Mouse (Mus musculus): ENCODE measurements at regions not wholly inside any gene's neighbourhood (a gene's known extent, or its start where the extent isn't known, plus 50 kb on each side); places are given as distances from the start of the nearest gene placed in this dataset.

DNA sequence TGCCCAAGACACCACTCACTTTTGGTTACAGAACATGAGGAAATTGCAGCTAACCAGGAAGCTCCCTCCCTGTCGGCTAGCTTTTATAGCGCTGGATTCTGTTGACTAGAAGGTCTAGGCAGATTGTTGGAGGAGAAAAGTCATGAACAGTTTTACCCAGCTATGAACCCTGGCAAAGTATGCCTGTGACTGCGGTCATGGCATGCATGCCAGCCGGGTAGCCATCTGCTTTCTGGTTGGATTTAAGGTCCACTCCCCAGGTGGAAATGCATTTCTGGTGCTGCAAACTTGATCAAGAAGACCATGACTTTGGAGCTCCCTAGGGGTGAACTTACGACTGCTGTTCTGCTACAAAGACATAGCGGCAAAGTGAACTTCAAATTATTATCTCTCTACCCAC, 62.8 kb upstream of the Mylip start:
- no peak for DNase-seq
- H3K36me3 ChIP-seq (ENCODE audit: control insufficient read depth, insufficient read depth, low read length): no peaks in the 10 kb centered on the region
- TF ChIP-seq CTCF (IDR thresholded peaks at IDR 0.05; ENCODE audit: borderline replicate concordance, control insufficient read depth, extremely low read depth, insufficient read depth, low read length, poor library complexity) (no peak), POLR2A (IDR thresholded peaks at IDR 0.05; ENCODE audit: control insufficient read depth, extremely low read depth, insufficient read depth, low read length, poor library complexity) (no peak)
- H3K4me3 ChIP-seq (ENCODE audit: control insufficient read depth, insufficient read depth, low read length): no peak overlapping the region
- no peak overlapping the region for H3K27ac ChIP-seq (ENCODE audit: control insufficient read depth, insufficient read depth, low read length)
- H3K27me3 ChIP-seq (ENCODE audit: control insufficient read depth, insufficient read depth, low read length): no peaks in the 10 kb centered on the region
- no peaks in the 10 kb centered on the region for H3K4me1 ChIP-seq (replicated peaks; ENCODE audit: control insufficient read depth, insufficient read depth, low read length)
- 93% methylated on average over 6 of the region's 6 CpGs for WGBS

GRCm38 (mm10) chr13:45330561-45330960, 59.0 kb upstream of the Mylip start:
- no peak for TF ChIP-seq POLR2A (IDR thresholded peaks at IDR 0.05; ENCODE audit: control insufficient read depth, extremely low read depth, insufficient read depth, low read length, poor library complexity)
- TF ChIP-seq CTCF (IDR thresholded peaks at IDR 0.05; ENCODE audit: borderline replicate concordance, control insufficient read depth, extremely low read depth, insufficient read depth, low read length, poor library complexity): no peak
- Histone ChIP-seq H3K27me3 (ENCODE audit: control insufficient read depth, insufficient read depth, low read length) (no peaks in the 10 kb centered on the region), H3K4me3 (ENCODE audit: control insufficient read depth, insufficient read depth, low read length) (no peak overlapping the region), H3K36me3 (ENCODE audit: control insufficient read depth, insufficient read depth, low read length) (no peaks in the 10 kb centered on the region), H3K27ac (ENCODE audit: control insufficient read depth, insufficient read depth, low read length) (no peak overlapping the region), H3K4me1 (replicated peaks; ENCODE audit: control insufficient read depth, insufficient read depth, low read length) (no peaks in the 10 kb centered on the region)
- DNase-seq: no peak
- 94% methylated on average over 8 of the region's 8 CpGs for WGBS

DNA sequence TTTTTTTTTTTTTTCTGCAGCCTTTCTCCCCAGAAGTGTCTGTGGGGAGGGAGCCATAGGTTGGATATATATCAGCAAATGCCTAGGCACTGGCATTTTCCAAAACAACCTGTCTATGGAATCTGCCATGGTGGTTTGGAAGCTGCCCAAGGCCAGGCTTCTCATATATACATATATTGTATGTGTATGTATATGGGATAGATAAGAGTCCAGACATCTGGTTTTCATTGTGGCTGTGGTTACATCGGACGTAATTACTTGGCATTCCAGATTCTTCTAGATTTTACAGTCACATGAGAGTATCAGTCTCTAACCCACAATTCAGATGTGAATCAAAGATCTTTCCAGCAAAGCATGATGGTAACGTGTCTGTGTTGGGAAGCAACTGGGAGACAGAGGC, 57.5 kb upstream of the Mylip start:
- DNase-seq: no peak
- Histone ChIP-seq H3K27ac (ENCODE audit: control insufficient read depth, insufficient read depth, low read length) (no peak overlapping the region), H3K4me1 (replicated peaks; ENCODE audit: control insufficient read depth, insufficient read depth, low read length) (no peaks in the 10 kb centered on the region), H3K27me3 (ENCODE audit: control insufficient read depth, insufficient read depth, low read length) (no peaks in the 10 kb centered on the region), H3K4me3 (ENCODE audit: control insufficient read depth, insufficient read depth, low read length) (no peak overlapping the region), H3K36me3 (ENCODE audit: control insufficient read depth, insufficient read depth, low read length) (no peaks in the 10 kb centered on the region)
- 95% methylated on average over 3 of the region's 3 CpGs for WGBS
- TF ChIP-seq POLR2A (IDR thresholded peaks at IDR 0.05; ENCODE audit: control insufficient read depth, extremely low read depth, insufficient read depth, low read length, poor library complexity) (no peak), CTCF (IDR thresholded peaks at IDR 0.05; ENCODE audit: borderline replicate concordance, control insufficient read depth, extremely low read depth, insufficient read depth, low read length, poor library complexity) (no peak)

- no peak for TF ChIP-seq POLR2A (IDR thresholded peaks at IDR 0.05; ENCODE audit: control insufficient read depth, extremely low read depth, insufficient read depth, low read length, poor library complexity)
- no peak for TF ChIP-seq CTCF (IDR thresholded peaks at IDR 0.05; ENCODE audit: borderline replicate concordance, control insufficient read depth, extremely low read depth, insufficient read depth, low read length, poor library complexity)
- Histone ChIP-seq H3K27me3 (ENCODE audit: control insufficient read depth, insufficient read depth, low read length) (no peaks in the 10 kb centered on the region), H3K27ac (ENCODE audit: control insufficient read depth, insufficient read depth, low read length) (no peak overlapping the region), H3K36me3 (ENCODE audit: control insufficient read depth, insufficient read depth, low read length) (no peaks in the 10 kb centered on the region), H3K4me1 (replicated peaks; ENCODE audit: control insufficient read depth, insufficient read depth, low read length) (no peaks in the 10 kb centered on the region), H3K4me3 (ENCODE audit: control insufficient read depth, insufficient read depth, low read length) (no peak overlapping the region)
- DNase-seq: no peak
- WGBS: 83% methylated on average over 5 of the region's 5 CpGs
These were observed 55.9 kb upstream of the Mylip start for GRCm38 (mm10) chr13:45333634-45334033.
